Mouse (Mus musculus) G1E (cell line): ENCODE measurements at regions not wholly inside any gene's neighbourhood (a gene's known extent, or its start where the extent isn't known, plus 50 kb on each side); places are given as distances from the start of the nearest gene placed in this dataset.

Experiments
- ATAC-seq: 2 replicates; pipeline ENCODE4 v1.8.0; 2016; ENCODE audit warnings: mild to moderate bottlenecking; ENCODE audit not compliant: insufficient number of reproducible peaks, poor library complexity, low FRiP score, severe bottlenecking; ENCODE audit errors: extremely low read depth
- DNase-seq: peaks from one replicate; pipeline ENCODE4 v3.0.0; 2012; ENCODE audit warnings: low spot score
- H3K27me3 ChIP-seq: 2 replicates; pipeline ENCODE4 v1.6.1; 2012; ENCODE audit warnings: mild to moderate bottlenecking, low read length, inconsistent platforms; ENCODE audit not compliant: insufficient read depth
- H3K36me3 ChIP-seq: replicated peaks from 2 replicates; pipeline ENCODE3; 2012; ENCODE audit warnings: mild to moderate bottlenecking, inconsistent platforms
- H3K4me1 ChIP-seq: 2 replicates; pipeline ENCODE4 v1.6.1; 2012; ENCODE audit warnings: low read depth, low read length, inconsistent platforms, mixed read lengths; ENCODE audit not compliant: insufficient read depth
- H3K4me3 ChIP-seq: 2 replicates; pipeline ENCODE4 v1.5.1; 2012; ENCODE audit warnings: low read depth, mild to moderate bottlenecking, inconsistent platforms, low read length, moderate library complexity, mixed read lengths
- H3K9me3 ChIP-seq: replicated peaks from 2 replicates; pipeline ENCODE4 v1.6.1; 2012; ENCODE audit warnings: inconsistent platforms
- CTCF ChIP-seq: IDR thresholded peaks from 2 replicates; pipeline ENCODE4 v1.5.1; 2012; ENCODE audit warnings: low read depth, low read length, inconsistent platforms, mixed read lengths
- GATA1 ChIP-seq: IDR thresholded peaks from 2 replicates; pipeline ENCODE4 v1.6.1; 2012; ENCODE audit warnings: borderline replicate concordance, low read length, inconsistent platforms, mixed read lengths
- GATA2 ChIP-seq: IDR thresholded peaks from 2 replicates; pipeline ENCODE4 v1.6.1; 2012; ENCODE audit warnings: low read depth, low read length, inconsistent platforms, borderline replicate concordance
- POLR2AphosphoS5 ChIP-seq: IDR thresholded peaks from 2 replicates; pipeline ENCODE4 v1.6.1; 2012; ENCODE audit warnings: low read depth, low read length, inconsistent platforms; ENCODE audit not compliant: insufficient replicate concordance
- TAL1 ChIP-seq: conservative IDR thresholded peaks from 2 replicates; pipeline ENCODE4 v1.6.1; 2012; ENCODE audit warnings: low read depth, low read length, inconsistent platforms, mixed read lengths

DNA sequence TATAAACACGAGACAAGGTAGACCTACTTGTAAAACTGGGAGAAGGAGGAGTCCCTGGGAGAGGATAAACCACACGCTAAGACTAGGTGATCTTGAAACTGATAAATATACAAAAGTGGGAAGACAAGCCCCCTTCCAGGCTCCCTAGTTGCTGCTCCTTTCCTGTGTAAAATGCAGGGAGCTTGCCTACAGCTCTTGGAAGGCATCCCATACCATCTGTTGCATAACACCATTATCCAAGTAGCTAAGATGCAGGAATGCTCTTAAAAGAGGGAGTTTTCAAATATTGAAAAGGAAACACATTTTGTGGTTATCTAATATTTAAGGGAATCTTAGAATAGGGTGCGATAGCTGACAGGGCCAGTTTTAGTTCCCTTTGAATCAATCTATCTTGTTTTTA is 406.6 kb downstream of the Hs3st1 start:
- TF ChIP-seq GATA2 (no peak), CTCF (no peak), GATA1 (no peak), POLR2AphosphoS5 (no peak), TAL1 (no peak)
- no peak for ATAC-seq
- DNase-seq: no peak

DNA sequence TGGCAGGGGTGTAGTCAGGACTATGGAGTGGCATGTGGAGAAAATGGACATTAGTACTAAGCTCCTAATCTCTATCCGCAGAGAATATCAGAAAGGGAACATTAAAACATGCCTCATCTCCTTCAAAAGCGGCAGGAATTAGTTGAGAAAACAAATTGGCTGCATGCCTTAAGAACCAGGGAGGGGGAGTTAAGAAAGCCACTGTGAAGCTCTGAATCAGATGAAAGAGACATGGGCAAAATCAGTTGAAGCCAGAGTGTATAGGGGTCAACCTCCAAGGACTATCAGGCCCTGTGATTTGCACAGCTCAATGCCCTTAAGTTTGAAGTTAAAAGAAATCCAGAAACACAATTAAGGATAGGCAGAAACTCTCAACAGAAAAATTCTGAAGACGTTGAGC is 408.3 kb downstream of the Hs3st1 start:
- Histone ChIP-seq H3K4me3 (no peak overlapping the region), H3K9me3 (peaks cover 10% of the 10 kb centered on the region), H3K27me3 (no peaks in the 10 kb centered on the region), H3K4me1 (no peaks in the 10 kb centered on the region), H3K36me3 (no peaks in the 10 kb centered on the region)
- no peak for TF ChIP-seq CTCF
- no peak for TF ChIP-seq GATA2
- TF ChIP-seq TAL1: no peak
- no peak for TF ChIP-seq POLR2AphosphoS5
- no peak for TF ChIP-seq GATA1
- DNase-seq: no peak
- ATAC-seq: no peak

More for the DNA sequence above, 406.6 kb downstream of the Hs3st1 start:
- H3K27me3 ChIP-seq: no peaks in the 10 kb centered on the region
- H3K4me3 ChIP-seq: no peak overlapping the region
- no peaks in the 10 kb centered on the region for H3K36me3 ChIP-seq
- no peaks in the 10 kb centered on the region for H3K4me1 ChIP-seq
- peaks cover 10% of the 10 kb centered on the region for H3K9me3 ChIP-seq

DNA sequence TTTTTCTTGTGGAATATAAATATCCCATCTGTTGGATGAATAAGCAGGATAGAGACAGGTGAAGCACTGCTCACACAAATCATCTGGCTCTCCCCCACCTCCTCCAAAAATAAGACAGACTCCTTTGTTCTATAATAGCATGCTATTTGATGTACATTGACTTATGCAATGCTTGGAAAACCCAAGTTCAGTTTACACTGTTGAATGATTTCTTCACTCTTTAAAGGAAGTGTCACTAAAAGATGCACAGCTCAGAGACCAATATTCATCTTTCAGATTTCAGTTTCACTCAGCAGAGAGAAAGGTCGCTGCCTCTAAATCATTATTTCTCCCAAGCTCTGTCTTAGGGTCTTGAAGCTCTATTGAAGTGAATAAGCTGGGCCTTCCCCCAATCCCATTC is 417.4 kb downstream of the Hs3st1 start:
- no peak for TF ChIP-seq GATA2
- TF ChIP-seq GATA1: no peak
- no peak for TF ChIP-seq CTCF
- H3K27me3 ChIP-seq: no peaks in the 10 kb centered on the region
- DNase-seq (no peak), ATAC-seq (no peak)
- H3K9me3 ChIP-seq: 0 out of 2 replicates have a peak, but pooled peaks cover 7% of the 10 kb centered on the region
- H3K36me3 ChIP-seq: no peaks in the 10 kb centered on the region
- no peaks in the 10 kb centered on the region for H3K4me1 ChIP-seq
- no peak overlapping the region for H3K4me3 ChIP-seq

DNA sequence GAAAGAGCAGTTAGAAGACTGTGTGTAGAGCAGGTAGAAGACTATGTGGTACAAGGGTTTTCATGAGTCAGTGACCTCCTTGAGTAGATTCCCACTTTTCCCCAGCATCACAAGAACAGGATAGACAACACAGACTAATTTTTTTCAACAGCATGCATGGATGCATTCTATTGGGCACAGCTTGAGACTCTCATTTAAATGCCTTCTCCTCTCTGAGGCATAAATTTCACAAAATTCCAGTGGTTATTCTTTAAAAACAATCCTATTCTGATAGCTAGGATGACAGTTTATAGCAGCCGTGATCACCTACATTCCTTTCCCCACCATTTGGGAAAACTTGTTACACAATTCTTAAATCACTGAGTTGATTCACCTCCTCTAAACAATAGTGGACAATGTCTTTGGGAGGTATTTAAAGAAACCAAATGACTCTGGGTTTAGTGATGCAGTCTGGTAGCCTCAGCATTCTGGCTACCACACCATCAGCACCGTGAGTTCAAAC is 418.7 kb downstream of the Hs3st1 start:
- Histone ChIP-seq H3K4me1 (no peaks in the 10 kb centered on the region), H3K27me3 (no peaks in the 10 kb centered on the region), H3K36me3 (no peaks in the 10 kb centered on the region), H3K9me3 (0 out of 2 replicates have a peak, but pooled peaks cover 7% of the 10 kb centered on the region), H3K4me3 (no peak overlapping the region)
- ATAC-seq: no peak
- DNase-seq: no peak
- TF ChIP-seq TAL1 (no peak), GATA1 (no peak), POLR2AphosphoS5 (no peak), GATA2 (no peak), CTCF (no peak)

DNA sequence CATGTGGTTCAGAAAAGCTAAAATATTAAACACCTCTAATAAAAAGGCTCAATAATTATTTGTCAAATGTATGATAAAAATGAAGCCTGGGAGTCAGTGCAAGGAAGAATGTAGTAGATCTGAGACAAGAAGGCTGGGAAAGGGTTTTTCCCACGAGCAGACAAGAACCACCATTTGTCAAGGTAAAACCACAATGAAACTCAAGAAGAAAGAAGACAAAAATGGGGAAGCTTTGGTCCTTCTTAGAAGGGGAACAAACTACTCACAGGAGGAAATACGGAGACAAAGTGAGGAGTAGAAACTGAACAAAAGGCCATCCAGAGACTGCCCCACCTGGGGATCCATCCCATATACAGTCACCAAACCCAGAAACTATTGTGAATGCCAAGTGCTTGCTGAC is 420.0 kb downstream of the Hs3st1 start:
- H3K36me3 ChIP-seq: no peaks in the 10 kb centered on the region
- H3K27me3 ChIP-seq: no peaks in the 10 kb centered on the region
- DNase-seq: no peak
- H3K4me1 ChIP-seq: no peaks in the 10 kb centered on the region
- TF ChIP-seq POLR2AphosphoS5 (no peak), TAL1 (no peak), GATA2 (no peak)
- H3K9me3 ChIP-seq: 0 out of 2 replicates have a peak, but pooled peaks cover 4% of the 10 kb centered on the region
- ATAC-seq: no peak
- H3K4me3 ChIP-seq: no peak overlapping the region

DNA sequence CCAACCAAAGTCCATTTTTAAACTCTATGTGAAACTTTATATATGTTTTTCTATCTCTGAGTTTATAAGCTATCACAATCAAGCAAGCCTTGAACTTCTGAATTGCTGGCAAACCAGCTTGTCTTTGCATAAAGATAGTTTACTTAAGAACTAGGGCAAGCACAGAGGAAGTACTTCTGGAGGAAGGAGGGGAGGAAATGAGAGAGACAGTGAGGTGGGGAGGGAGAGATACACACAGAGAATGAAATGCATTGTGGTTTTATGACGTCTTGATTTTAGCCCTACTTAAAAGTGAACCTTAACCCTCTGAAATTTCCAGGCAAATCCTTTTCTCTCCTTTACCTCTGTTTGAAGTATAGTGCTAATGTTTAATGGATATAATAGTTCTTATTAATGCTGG is 421.0 kb downstream of the Hs3st1 start:
- H3K4me3 ChIP-seq: no peak overlapping the region
- H3K9me3 ChIP-seq: 0 out of 2 replicates have a peak, but pooled peaks cover 3% of the 10 kb centered on the region
- no peak for ATAC-seq
- DNase-seq: no peak
- H3K36me3 ChIP-seq: no peaks in the 10 kb centered on the region
- no peaks in the 10 kb centered on the region for H3K4me1 ChIP-seq
- H3K27me3 ChIP-seq: no peaks in the 10 kb centered on the region
- TF ChIP-seq POLR2AphosphoS5 (no peak), GATA2 (no peak), GATA1 (no peak), CTCF (no peak), TAL1 (no peak)
